Mouse (Mus musculus): Measurements from ENCODE around the gene Unc119. TPM values are rescaled to one million over a fixed set of nuclear protein-coding genes. Genes with fewer than 3 reads are reported as not detected.

Gene Unc119
- total RNA-seq, 2 experiments from 2014 or later = 7.1 to 9.2 TPM

DNA sequence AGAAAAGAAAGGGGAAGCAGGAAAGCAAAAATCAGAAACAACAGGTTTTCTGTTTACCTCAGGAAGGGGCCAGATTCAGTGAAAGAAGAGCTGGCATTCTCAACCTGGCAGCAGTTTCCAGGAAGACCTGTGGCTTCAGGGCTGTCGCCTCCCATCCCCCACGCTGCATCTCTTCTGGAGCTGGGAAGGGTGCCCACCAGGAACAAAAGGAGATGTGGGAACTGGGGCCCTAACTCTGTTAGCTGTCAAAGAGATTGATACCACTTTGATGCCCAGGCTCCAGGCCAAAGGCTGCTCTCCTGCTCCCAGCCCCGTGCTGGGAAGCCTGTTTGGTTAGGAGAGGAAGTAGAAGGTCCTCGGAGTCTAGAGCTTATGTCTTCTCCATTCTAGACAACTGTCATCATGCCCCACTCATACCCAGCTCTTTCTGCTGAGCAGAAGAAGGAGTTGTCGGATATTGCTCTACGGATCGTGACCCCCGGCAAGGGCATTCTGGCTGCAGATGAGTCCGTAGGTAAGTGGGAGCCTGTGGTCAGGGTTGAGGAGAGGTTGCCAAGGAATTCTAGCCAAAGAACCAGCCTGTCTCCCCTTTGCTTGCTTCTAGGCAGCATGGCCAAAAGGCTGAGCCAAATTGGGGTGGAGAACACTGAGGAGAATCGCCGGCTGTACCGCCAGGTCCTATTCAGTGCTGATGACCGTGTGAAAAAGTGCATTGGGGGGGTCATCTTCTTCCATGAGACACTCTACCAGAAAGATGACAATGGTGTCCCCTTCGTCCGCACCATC is 19.1 kb upstream of the Unc119 start:
- DNase-seq = no peak
- Histone ChIP-seq H3K4me3 (no peak overlapping the region), H3K27ac (no peak overlapping the region)
- intact Hi-C loops (cut with DNase I) = no loop called here
- no peak for TF ChIP-seq CTCF (IDR thresholded peaks at IDR 0.05)

DNA sequence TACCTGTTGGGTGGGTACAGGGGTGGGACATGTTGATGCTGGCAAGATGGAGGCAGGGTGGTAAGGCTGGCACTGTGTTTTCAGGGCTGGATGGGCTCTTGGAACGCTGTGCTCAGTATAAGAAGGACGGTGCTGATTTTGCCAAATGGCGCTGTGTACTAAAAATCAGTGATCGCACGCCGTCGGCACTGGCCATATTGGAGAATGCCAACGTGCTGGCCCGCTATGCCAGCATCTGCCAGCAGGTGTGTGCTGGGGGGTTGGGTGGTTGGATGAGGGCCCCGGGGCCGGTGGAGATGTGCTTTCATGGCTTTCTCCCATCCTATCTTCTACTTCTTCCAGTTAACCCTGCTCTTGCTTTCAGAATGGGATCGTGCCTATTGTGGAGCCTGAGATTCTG is 18.3 kb upstream of the Unc119 start:
- intact Hi-C loops (cut with DNase I) = no loop called here
- DNase-seq = no peak
- TF ChIP-seq CTCF (IDR thresholded peaks at IDR 0.05) = no peak
- H3K4me3 ChIP-seq = no peak overlapping the region
- no peak overlapping the region for H3K27ac ChIP-seq

DNA sequence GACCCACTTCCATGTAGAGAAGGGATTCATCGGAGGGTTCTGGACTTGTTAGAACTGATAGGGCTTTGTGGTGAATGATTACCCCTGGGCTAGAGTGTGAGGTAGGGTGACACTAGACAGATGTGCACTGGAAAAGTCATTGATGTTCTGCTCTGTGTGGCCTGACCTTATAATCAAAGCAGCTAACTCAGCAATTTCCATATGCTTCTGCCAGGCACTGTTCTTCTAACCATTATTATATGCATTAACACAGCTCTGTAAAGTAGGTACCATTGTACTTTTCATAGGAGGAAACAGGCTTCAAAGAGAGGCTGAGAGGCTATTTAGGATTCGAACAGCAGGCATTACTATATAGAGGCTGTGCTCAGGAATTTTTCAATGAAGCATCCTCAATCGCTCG is 16.1 kb upstream of the Unc119 start:
- Histone ChIP-seq H3K27ac (0 out of 2 replicates have a peak overlapping the region, but pooled peaks have one; percentile 95), H3K4me3 (no peak overlapping the region)
- intact Hi-C loops (cut with DNase I) = no loop called here
- no peak for DNase-seq
- TF ChIP-seq CTCF (IDR thresholded peaks at IDR 0.05) = no peak

DNA sequence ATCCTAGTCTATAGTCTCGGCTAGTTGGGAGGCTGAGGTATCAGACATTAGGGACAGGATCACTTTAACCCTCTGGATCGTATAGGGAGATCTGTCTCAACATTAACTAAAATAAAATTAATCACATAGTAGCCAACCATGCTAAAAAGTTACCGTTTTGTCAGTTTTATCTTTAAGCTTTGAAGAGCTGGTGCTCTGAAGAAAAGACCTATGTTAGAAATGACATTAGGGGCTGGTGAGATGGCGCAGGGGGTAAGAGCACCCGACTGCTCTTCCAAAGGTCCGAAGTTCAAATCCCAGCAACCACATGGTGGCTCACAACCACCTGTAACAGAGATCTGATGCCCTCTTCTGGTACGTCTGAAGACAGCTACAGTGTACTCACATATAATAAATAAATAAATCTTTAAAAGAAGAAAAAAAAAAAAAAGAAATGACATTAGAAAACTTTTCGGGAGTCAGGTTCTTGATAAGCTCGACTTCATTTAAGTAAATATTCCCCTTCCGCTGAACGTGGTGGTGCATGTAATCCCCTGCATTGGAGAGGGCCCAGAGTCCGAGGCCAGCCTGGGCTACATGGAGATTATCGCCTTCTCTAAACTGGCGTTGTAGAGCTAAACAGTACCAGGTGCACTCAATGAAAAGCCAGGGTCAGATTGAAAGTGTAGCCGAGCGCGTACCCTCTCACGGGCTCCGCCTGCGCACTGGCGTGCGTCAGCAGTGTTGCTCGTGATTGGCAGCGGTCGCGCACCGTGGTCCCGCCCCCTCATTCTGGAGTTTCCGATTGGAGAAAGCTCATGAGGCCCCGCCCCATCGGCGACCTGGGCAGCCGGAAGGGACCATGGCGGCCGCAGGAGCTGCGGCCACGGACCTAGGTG is 15.4 kb upstream of the Unc119 start, which contains the start of gene Pigs:
Gene Pigs, plus strand, starts transcription at position 782 of the 878 bp plus-strand sequence.
- Histone ChIP-seq H3K27ac (peak within 1 kb of the TSS; percentile 95), H3K4me3 (peak within 1 kb of the TSS; percentile 87)
- intact Hi-C loops (cut with DNase I) = no loop called here
- peak; percentile 99 for DNase-seq
- 0 out of 2 replicates have a peak, but pooled peaks have one; percentile 13 for TF ChIP-seq CTCF (IDR thresholded peaks at IDR 0.05)

DNA sequence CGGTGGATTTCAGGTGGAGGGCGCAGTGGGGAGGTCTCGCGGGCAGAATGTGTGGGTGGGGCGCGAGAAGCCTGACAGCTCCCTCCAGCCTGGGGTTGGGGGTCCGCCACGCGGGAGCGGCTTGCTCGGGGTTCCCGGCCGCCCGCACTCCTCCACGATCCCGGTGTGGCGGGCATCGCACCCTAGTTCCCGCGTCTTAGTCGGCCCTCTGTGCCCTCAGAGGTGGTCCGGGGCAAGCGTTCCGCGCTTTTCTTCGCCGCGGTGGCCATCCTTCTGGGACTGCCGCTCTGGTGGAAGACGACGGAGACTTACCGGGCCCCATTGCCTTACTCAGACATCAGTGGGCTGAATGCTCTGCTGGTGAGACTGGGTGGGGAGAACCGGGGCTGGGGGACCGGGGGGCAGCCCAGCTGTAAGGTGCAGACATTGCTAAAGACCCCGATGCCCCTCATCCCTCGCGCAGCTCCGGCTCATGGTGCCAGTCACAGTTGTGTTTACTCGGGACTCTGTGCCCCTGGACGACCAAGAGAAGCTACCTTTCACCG is 14.7 kb upstream of the Unc119 start:
- TF ChIP-seq CTCF (IDR thresholded peaks at IDR 0.05) = no peak
- no peak for DNase-seq
- H3K27ac ChIP-seq = peak overlapping the region; percentile 95
- intact Hi-C loops (cut with DNase I) = no loop called here
- peak overlapping the region; percentile 87 for H3K4me3 ChIP-seq

DNA sequence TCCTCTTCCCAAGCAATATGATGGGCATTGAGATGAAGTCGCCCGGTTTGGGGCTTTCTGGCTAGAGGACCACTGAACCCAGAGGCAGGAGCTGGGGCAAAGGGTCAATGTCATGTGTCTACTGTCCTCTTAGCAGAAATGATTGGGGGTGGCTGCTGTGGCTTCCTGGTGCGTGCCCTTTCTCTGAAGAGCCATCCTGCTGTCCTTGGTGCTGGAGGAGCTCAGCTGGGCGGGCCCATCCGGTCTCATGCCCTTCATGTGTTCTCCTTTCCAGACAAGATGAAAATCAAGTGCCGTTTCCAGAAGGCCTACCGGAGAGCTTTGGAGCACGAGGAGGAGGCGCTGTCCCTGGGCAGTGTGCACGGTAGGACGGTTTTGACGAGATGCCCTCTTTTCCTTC is 10.6 kb upstream of the Unc119 start:
- intact Hi-C loops (cut with DNase I) = no loop called here
- H3K4me3 ChIP-seq = no peak overlapping the region
- DNase-seq = no peak
- TF ChIP-seq CTCF (IDR thresholded peaks at IDR 0.05) = no peak
- no peak overlapping the region for H3K27ac ChIP-seq

DNA sequence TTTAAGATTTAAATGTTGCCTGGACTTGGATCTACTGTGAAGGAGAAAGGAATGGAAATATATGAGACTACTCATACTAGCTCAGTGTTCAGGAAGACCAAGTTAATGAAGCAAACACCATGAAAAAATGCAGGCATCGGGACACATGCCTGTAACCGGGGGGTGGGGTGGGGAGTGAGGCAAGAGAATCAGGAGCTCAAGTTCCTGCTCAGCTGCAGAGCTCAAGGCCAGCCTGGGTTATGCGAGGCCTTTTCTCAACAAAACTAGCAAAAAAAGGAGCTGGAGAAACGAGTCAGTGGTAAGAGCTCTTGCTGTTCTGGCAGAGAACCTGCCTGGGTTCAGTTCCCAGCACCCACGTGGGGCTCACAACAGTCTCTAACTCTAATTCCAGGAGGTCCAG is 9.3 kb upstream of the Unc119 start:
- H3K4me3 ChIP-seq = no peak overlapping the region
- no peak for DNase-seq
- no peak overlapping the region for H3K27ac ChIP-seq
- intact Hi-C loops (cut with DNase I) = no loop called here
- TF ChIP-seq CTCF (IDR thresholded peaks at IDR 0.05) = no peak

DNA sequence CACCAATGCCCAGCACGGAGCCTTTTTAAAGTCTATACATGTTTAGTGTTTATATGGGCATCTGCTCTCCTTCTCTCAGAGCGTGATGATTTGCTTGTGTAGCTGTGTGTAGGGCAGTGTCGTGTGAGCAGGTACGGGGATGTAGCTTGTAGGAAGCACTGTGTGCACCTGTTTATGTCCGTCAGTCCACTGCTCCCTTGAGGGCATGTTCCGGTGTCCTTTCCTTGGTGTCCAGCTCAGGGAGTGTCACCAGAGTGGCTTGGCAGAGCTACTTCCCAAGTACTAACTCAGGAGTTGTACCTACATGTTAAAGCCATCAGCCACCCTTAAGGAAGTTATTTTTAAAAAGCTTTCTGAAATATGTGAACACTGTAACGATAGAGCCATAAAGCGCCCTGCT is 6.2 kb upstream of the Unc119 start:
- peak overlapping the region; percentile 84 for H3K27ac ChIP-seq
- DNase-seq = peak; percentile 76
- intact Hi-C loops (cut with DNase I) = no loop called here
- TF ChIP-seq CTCF (IDR thresholded peaks at IDR 0.05) = no peak
- no peak overlapping the region for H3K4me3 ChIP-seq

DNA sequence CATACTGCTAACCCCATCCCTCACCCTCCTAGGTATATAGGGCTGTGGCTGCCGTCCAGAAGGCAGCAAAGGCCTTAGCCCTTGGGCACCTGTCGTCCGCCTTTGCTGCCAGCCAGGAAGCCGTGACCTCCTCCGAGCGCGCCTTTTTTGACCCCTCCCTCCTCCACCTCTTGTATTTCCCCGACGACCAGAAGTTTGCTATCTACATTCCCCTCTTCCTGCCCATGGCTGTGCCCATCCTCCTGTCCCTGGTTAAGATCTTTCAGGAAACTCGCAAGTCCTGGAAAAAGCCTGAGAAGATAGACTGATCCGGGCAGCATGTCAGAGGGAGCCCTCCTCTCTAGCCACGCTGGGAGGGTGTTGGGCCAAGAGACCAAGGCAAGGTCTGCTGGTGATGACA is 1.6 kb upstream of the Unc119 start:
- DNase-seq = no peak
- intact Hi-C loops (cut with DNase I) = no loop called here
- TF ChIP-seq CTCF (IDR thresholded peaks at IDR 0.05) = no peak
- Histone ChIP-seq H3K27ac (no peak overlapping the region), H3K4me3 (no peak overlapping the region)

DNA sequence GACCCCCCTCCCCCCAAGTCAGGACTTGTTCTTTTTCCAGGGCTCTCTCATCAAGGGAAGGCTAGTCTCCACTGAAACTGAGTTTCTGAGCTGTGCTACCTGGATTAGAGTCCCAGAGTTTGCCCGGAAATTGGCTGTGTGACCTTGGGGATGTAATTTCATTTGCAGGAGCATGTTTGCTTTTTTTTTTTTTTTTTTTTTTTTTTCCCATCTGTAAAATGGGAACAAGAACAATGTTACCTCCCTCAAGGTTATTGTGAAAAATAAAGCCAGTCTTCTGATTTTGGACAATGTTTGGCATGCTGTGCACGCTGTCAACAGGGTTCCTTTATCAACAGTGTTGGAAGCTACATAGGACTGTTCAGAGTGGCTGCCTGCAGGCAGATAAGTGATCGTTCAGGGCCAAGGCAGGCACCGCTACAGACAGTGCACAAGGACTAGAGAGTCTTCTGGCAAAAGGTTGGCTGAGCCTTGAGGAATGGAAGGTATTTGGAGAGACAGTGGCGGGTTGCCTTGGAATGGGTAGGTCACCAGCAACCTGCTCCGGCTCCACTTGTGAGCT is 1.1 kb downstream of the Unc119 start:
- Histone ChIP-seq H3K4me3 (peak overlapping the region; percentile 96), H3K27ac (peak overlapping the region; percentile 86)
- intact Hi-C loops (cut with DNase I) = no loop called here
- peak; percentile 36 for DNase-seq
- no peak for TF ChIP-seq CTCF (IDR thresholded peaks at IDR 0.05)

DNA sequence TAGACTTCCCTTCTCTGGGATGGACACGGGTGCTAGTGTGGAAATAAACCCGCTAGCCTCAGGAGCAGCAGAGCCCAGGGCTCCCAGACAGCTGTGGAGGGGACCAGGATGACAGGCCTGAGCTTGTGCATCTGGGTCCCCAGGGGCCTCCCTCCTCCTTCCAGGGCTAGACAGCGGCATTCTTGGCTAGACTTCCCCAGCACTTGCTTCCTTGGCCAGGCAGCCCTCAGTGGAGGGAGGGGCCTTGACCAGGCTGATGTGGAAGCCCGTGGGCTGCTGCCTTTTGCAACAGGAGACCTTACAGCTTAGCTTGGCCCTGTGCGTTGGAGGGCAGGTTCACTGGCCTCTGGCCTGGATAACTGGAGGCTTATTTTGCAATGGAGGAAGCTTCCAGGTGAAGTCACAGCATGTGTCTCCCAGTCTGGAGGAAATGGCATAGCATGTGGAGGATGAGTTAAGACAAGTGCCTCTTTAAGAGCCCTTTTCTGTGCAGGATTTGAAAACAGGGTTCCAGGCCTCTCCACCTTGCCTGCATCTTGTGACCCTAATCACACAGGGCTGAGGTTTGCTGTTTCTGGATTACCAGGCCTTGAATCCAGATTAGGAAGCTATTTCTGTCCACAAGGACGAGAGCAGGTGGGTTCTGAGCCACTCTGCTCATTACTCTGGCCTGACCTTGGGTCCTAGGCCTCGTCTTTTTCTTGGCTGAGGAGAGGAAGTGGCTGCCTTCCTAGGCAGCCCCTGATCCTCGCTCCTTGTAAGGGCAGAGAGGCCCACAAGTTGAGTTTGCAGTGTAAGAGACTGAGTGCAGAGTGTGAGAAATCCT is 1.8 kb downstream of the Unc119 start:
- Histone ChIP-seq H3K4me3 (peak overlapping the region; percentile 96), H3K27ac (peak overlapping the region; percentile 86)
- DNase-seq = peak; percentile 89
- no peak for TF ChIP-seq CTCF (IDR thresholded peaks at IDR 0.05)
- intact Hi-C loops (cut with DNase I) = loop anchor here (5.0 kb wide), 1 partner anchor 68 kb away; no protein-coding TSS in a partner anchor

DNA sequence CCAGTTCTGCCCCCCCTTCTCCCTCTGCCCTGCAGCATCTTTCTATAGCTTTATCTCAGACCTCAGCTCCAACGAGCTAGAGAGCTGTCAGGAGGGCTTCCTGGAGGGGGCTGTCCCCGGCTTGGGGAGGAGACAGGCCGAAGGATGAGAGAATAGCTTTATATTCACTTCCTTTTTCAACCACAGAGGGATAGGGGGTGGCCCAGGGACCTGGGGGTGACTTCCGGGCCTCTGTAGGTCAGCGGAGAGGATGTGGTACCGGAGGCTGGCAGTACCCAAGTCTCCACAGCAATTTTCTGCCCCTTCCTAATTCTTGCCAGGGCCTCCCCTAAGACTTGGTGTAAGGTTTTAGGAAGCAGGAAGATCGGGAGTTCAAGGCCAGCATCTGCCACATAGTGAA is 2.5 kb downstream of the Unc119 start:
- TF ChIP-seq CTCF (IDR thresholded peaks at IDR 0.05) = no peak
- Histone ChIP-seq H3K4me3 (no peak overlapping the region), H3K27ac (peak overlapping the region; percentile 86)
- intact Hi-C loops (cut with DNase I) = loop anchor here (2.0 to 5.0 kb wide), 2 partner anchors 68 to 83 kb away; no protein-coding TSS in a partner anchor
- no peak for DNase-seq
